Mouse (Mus musculus) megakaryocyte, adult 5-6 weeks (primary cell): ENCODE data around the gene Mmaa. TPM values are rescaled to one million over a fixed set of nuclear protein-coding genes. Genes with fewer than 3 reads are reported as not detected.

Experiments used
- ATAC-seq: 2 replicates; pipeline ENCODE4 v1.8.0; 2016; ENCODE audit warnings: mild to moderate bottlenecking, inconsistent platforms; ENCODE audit not compliant: poor library complexity, severe bottlenecking
- total RNA-seq, 2 experiments: library from RNA; stranded (forward) in 1 of 2; stranded (reverse) in 1 of 2; fragments of 153-499, 151-499 nt in 1 of 2; fragments of 221-1000, 200-1000 nt in 1 of 2; gene quantifications; 2 replicates each; pipeline versions ENCODE4 v1.2.3 to v1.2.4; 2015 to 2017

Gene Mmaa
- total RNA-seq, 2 experiments from 2014 or later, result 3.8 to 5.8 TPM

- ATAC-seq, result peak; percentile 97
Observed at GRCm38 (mm10) chr8:79225586-79225985, 69.2 kb downstream of the Mmaa start.

GRCm38 (mm10) chr8:79224363-79224762 is 70.4 kb downstream of the Mmaa start:
- ATAC-seq, result no peak

- no peak for ATAC-seq
Observed at GRCm38 (mm10) chr8:79222752-79223141, 72.0 kb downstream of the Mmaa start.

- ATAC-seq, result no peak
Observed at GRCm38 (mm10) chr8:79222106-79222751, 72.5 kb downstream of the Mmaa start.

Other genes with a start within 250 kb of the Mmaa start
- not detected in 2 replicates for gene 1700011L22Rik, start 46.4 kb downstream of the Mmaa start, total RNA-seq (2015)
- gene 1700011L22Rik, start 46.4 kb downstream of the Mmaa start, total RNA-seq (2017), result not detected in 2 replicates
- gene Smad1, start 104.6 kb upstream of the Mmaa start, total RNA-seq (2015), result 14.3 and 17.1 TPM in 2 replicates
- gene Smad1, start 104.6 kb upstream of the Mmaa start, total RNA-seq (2017), result 14.1 and 21.6 TPM in 2 replicates